Mouse (Mus musculus) intestine, embryonic 16.5 days (tissue): ENCODE results near the gene Foxe1. TPM values are rescaled to one million over a fixed set of nuclear protein-coding genes. Genes with fewer than 3 reads are reported as not detected.

Source experiments
- ATAC-seq: fragments of 200-750 bp; cut with Nextera tagmentation; 2 replicates; pipeline ENCODE4 v1.8.0; 2017; ENCODE audit warnings: moderate TSS enrichment, moderate library complexity
- H3K27ac ChIP-seq: fragments of 300-500 bp; sonication (generic); 2 replicates; pipeline ENCODE4 v1.5.1; 2014; ENCODE audit warnings: mild to moderate bottlenecking, low read length
- H3K27me3 ChIP-seq: fragments of 300-500 bp; sonication (generic); replicated peaks from 2 replicates; pipeline ENCODE4 v1.6.1; 2014; ENCODE audit warnings: low read length, control low read depth, mixed read lengths; ENCODE audit not compliant: control insufficient read depth, insufficient read depth
- H3K36me3 ChIP-seq: fragments of 300-500 bp; sonication (generic); 2 replicates; pipeline ENCODE4 v1.6.1; 2014; ENCODE audit warnings: low read length, control low read depth; ENCODE audit not compliant: control insufficient read depth, insufficient read depth
- H3K4me1 ChIP-seq: fragments of 300-500 bp; sonication (generic); 2 replicates; pipeline ENCODE4 v1.6.1; 2014; ENCODE audit warnings: low read length, control low read depth, mixed read lengths; ENCODE audit not compliant: control insufficient read depth, insufficient read depth
- H3K4me2 ChIP-seq: fragments of 300-500 bp; sonication (generic); 2 replicates; pipeline ENCODE4 v1.6.1; 2014; ENCODE audit warnings: low read depth, low read length, control low read depth
- H3K4me3 ChIP-seq: fragments of 300-500 bp; sonication (generic); 2 replicates; pipeline ENCODE4 v1.5.1; 2014; ENCODE audit warnings: mild to moderate bottlenecking, low read length
- H3K9ac ChIP-seq: fragments of 300-500 bp; sonication (generic); 2 replicates; pipeline ENCODE4 v1.6.1; 2014; ENCODE audit warnings: low read depth, low read length
- H3K9me3 ChIP-seq: fragments of 300-500 bp; sonication (generic); 2 replicates; pipeline ENCODE4 v1.6.1; 2016; ENCODE audit warnings: low read length, control low read depth; ENCODE audit not compliant: control insufficient read depth
- WGBS: fragments of 180-500 bp; shearing (Covaris S2); extraction: QIAGEN DNeasy Blood & Tissue Kit; methylation state at CpG from one replicate; pipeline ENCODE4 v1.1.7; 2014; 5-methylcytosine and 5-hydroxymethylcytosine counted together
- polyA plus RNA-seq: library from polyadenylated mRNA; unstranded; fragments of >200 nt; fragmentation: Nextera tagmentation; extraction: Ambion mirVana; gene quantifications from 2 replicates; pipeline ENCODE4 v1.2.1, GENCODE M21; 2015

The Foxe1 gene
- not detected in 2 replicates for polyA plus RNA-seq

- Histone ChIP-seq H3K4me2 (peak within 1 kb of the TSS; percentile 65), H3K9me3 (no peaks in the 10 kb centered on the region), H3K27ac (no peak within 1 kb of the TSS), H3K9ac (no peak within 1 kb of the TSS), H3K36me3 (no peaks in the 10 kb centered on the region), H3K4me1 (peaks cover 16% of the 10 kb centered on the region; the same call in 1 of the 2 replicates), H3K4me3 (peak within 1 kb of the TSS; percentile 47), H3K27me3 (peaks cover 94% of the 10 kb centered on the region)
- peak; percentile 26; the same call in 1 of the 2 replicates for ATAC-seq
- WGBS = under 1% methylated on average over 64 of the region's 70 CpGs
Measured at GRCm38 (mm10) chr4:46343596-46344260, at the start of gene Foxe1. Gene Foxe1, plus strand, starts transcription at chr4:46343609.

- Histone ChIP-seq H3K4me3 (peak overlapping the region; percentile 18), H3K9me3 (no peaks in the 10 kb centered on the region), H3K4me2 (peak overlapping the region; percentile 89), H3K9ac (peak overlapping the region; percentile 51; the same call in 1 of the 2 replicates), H3K4me1 (peaks cover 6% of the 10 kb centered on the region), H3K27me3 (no peaks in the 10 kb centered on the region; the same call in 1 of the 2 replicates), H3K27ac (no peak overlapping the region), H3K36me3 (no peaks in the 10 kb centered on the region)
- peak; percentile 20; the same call in 1 of the 2 replicates for ATAC-seq
- WGBS = 7% methylated on average over 8 of the region's 8 CpGs
Measured at GRCm38 (mm10) chr4:46304071-46304470, 39.3 kb upstream of the Foxe1 start.

GRCm38 (mm10) chr4:46304757-46305384 lies 38.5 kb upstream of the Foxe1 start:
- Histone ChIP-seq H3K9me3 (no peaks in the 10 kb centered on the region), H3K9ac (peak overlapping the region; percentile 86), H3K36me3 (no peaks in the 10 kb centered on the region), H3K4me1 (peaks cover 6% of the 10 kb centered on the region), H3K4me3 (peak overlapping the region; percentile 75), H3K27ac (peak overlapping the region; percentile 68), H3K27me3 (no peaks in the 10 kb centered on the region; the same call in 1 of the 2 replicates), H3K4me2 (peak overlapping the region; percentile 89)
- ATAC-seq = peak; percentile 90
- under 1% methylated on average over 67 of the region's 78 CpGs for WGBS

GRCm38 (mm10) chr4:46305436-46305835 lies 38.0 kb upstream of the Foxe1 start:
- Histone ChIP-seq H3K9me3 (no peaks in the 10 kb centered on the region), H3K27ac (no peak overlapping the region), H3K27me3 (peaks cover 1% of the 10 kb centered on the region; the same call in 1 of the 2 replicates), H3K9ac (peak overlapping the region; percentile 86; the same call in 1 of the 2 replicates), H3K4me2 (peak overlapping the region; percentile 89), H3K36me3 (no peaks in the 10 kb centered on the region), H3K4me1 (peaks cover 6% of the 10 kb centered on the region), H3K4me3 (peak overlapping the region; percentile 75)
- ATAC-seq = 0 out of 2 replicates have a peak, but pooled peaks have one; percentile 7
- WGBS = 22% methylated on average over 7 of the region's 7 CpGs

- Histone ChIP-seq H3K9ac (no peak overlapping the region), H3K9me3 (no peaks in the 10 kb centered on the region), H3K4me3 (no peak overlapping the region), H3K27ac (no peak overlapping the region), H3K4me1 (peaks cover 6% of the 10 kb centered on the region), H3K36me3 (no peaks in the 10 kb centered on the region), H3K4me2 (no peak overlapping the region), H3K27me3 (peaks cover 4% of the 10 kb centered on the region; the same call in 1 of the 2 replicates)
- WGBS = 52% methylated on average over 9 of the region's 9 CpGs
- no peak for ATAC-seq
Measured at GRCm38 (mm10) chr4:46307341-46307740, 36.1 kb upstream of the Foxe1 start.

- Histone ChIP-seq H3K9me3 (no peaks in the 10 kb centered on the region), H3K4me2 (no peak overlapping the region), H3K27ac (no peak overlapping the region), H3K9ac (no peak overlapping the region), H3K27me3 (peaks cover 4% of the 10 kb centered on the region; the same call in 1 of the 2 replicates), H3K4me1 (peaks cover 6% of the 10 kb centered on the region), H3K4me3 (no peak overlapping the region), H3K36me3 (no peaks in the 10 kb centered on the region)
- no peak for ATAC-seq
- 76% methylated on average over 7 of the region's 7 CpGs for WGBS
Measured at GRCm38 (mm10) chr4:46307869-46308268, 35.5 kb upstream of the Foxe1 start.

- 62% methylated on average over 2 of the region's 2 CpGs for WGBS
Measured at GRCm38 (mm10) chr4:46311631-46312030, 31.8 kb upstream of the Foxe1 start.

GRCm38 (mm10) chr4:46321730-46322389 lies 21.5 kb upstream of the Foxe1 start:
- Histone ChIP-seq H3K4me1 (no peaks in the 10 kb centered on the region), H3K27ac (no peak overlapping the region), H3K9me3 (no peaks in the 10 kb centered on the region), H3K9ac (no peak overlapping the region), H3K4me2 (no peak overlapping the region), H3K4me3 (no peak overlapping the region), H3K27me3 (no peaks in the 10 kb centered on the region), H3K36me3 (no peaks in the 10 kb centered on the region)
- WGBS = 79% methylated on average over 13 of the region's 13 CpGs
- ATAC-seq = no peak

More at GRCm38 (mm10) chr4:46311631-46312030, 31.8 kb upstream of the Foxe1 start:
- no peak for ATAC-seq
- H3K4me2 ChIP-seq = no peak overlapping the region
- no peaks in the 10 kb centered on the region for H3K4me1 ChIP-seq
- no peaks in the 10 kb centered on the region for H3K9me3 ChIP-seq
- H3K4me3 ChIP-seq = no peak overlapping the region
- H3K36me3 ChIP-seq = no peaks in the 10 kb centered on the region
- no peak overlapping the region for H3K9ac ChIP-seq
- peaks cover 4% of the 10 kb centered on the region; the same call in 1 of the 2 replicates for H3K27me3 ChIP-seq
- no peak overlapping the region for H3K27ac ChIP-seq

GRCm38 (mm10) chr4:46322715-46323114 lies 20.7 kb upstream of the Foxe1 start:
- no peak for ATAC-seq
- 36% methylated on average over 4 of the region's 4 CpGs for WGBS
- H3K36me3 ChIP-seq = no peaks in the 10 kb centered on the region

More at GRCm38 (mm10) chr4:46322715-46323114, 20.7 kb upstream of the Foxe1 start:
- Histone ChIP-seq H3K9me3 (no peaks in the 10 kb centered on the region), H3K9ac (no peak overlapping the region), H3K4me2 (no peak overlapping the region), H3K27ac (no peak overlapping the region), H3K4me3 (no peak overlapping the region), H3K4me1 (no peaks in the 10 kb centered on the region), H3K27me3 (no peaks in the 10 kb centered on the region)
